Mouse (Mus musculus) brain, embryonic 14.5 days (tissue): ENCODE measurements at regions not wholly inside any gene's neighbourhood (a gene's known extent, or its start where the extent isn't known, plus 50 kb on each side); places are given as distances from the start of the nearest gene placed in this dataset.

Experiments
- CTCF ChIP-seq: fragments of 200-500 bp; IDR thresholded peaks from 2 replicates; pipeline ENCODE4 v1.5.1; 2012; ENCODE audit warnings: inconsistent platforms, mild to moderate bottlenecking, moderate library complexity, borderline replicate concordance; ENCODE audit not compliant: insufficient read depth, insufficient read length; ENCODE audit errors: extremely low read depth
- POLR2A ChIP-seq: fragments of 200-500 bp; IDR thresholded peaks from 2 replicates; pipeline ENCODE4 v1.6.1; 2012; ENCODE audit warnings: mild to moderate bottlenecking, inconsistent platforms, borderline replicate concordance; ENCODE audit not compliant: poor library complexity, insufficient read depth, insufficient read length, severe bottlenecking; ENCODE audit errors: extremely low read depth

DNA sequence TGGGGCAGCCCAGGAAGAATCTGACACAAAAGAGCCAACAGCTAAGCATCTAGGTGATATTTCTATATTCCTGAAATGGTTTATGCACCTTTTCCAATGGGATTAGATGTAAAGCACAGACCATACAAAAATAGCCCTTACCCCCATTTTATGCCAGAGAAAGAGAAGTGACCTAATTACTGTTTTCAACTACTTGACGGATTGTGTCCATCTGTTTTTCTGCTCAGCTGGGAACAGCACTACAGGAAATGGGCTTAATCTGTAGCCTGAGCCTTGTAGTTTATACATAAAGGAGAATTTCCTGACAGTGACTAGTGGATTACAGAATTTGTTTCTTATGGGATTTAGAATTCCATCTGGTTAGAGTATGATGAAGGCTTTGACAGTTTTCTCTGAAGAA is 371.0 kb upstream of the Slc39a10 start:
- no peak for TF ChIP-seq POLR2A
- TF ChIP-seq CTCF: no peak
